In the genomic region with DNA sequence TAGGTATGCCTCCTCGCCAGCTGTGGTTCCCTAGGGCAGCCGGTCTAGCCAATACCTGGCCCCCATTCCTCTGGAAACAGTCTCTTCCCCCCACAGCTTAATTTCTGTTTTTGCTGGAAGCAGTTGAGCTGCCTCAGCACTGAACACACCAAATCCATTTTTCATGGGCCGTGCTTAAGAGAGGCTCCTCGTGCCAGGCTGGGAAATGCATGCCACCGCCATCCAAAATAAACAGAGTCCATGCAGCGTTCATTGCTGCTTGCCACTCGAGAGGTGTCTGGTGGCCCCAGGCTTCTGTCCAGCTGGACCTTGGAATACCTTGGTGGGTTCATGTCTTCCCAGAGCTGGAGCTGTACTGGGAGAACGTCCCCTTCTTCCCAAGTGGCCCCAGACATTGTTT, we compare ENCODE assay signal across 20 mouse cellular contexts.
"Had no signal": no experiment of that assay in that cellular context is flagged by ENCODE, and none has a peak within 500 bp of the region (broad histone marks: within the 10 kb centered on the region; RNA-seq: fewer than 3 reads in every experiment).

No protein-coding gene starts in this region.

- H3K4me3 ChIP-seq: layer of hippocampus, adult 2 months; liver, embryonic 12.5 days; liver, embryonic 15.5 days; lung, embryonic 15.5 days; megakaryocyte, embryonic 14.5 days; midbrain, embryonic 10.5 days; midbrain, embryonic 15.5 days; neural tube, embryonic 12.5 days; neural tube, embryonic 15.5 days had no signal

- H3K9ac ChIP-seq: liver, embryonic 12.5 days; lung, embryonic 15.5 days; midbrain, embryonic 15.5 days; neural tube, embryonic 12.5 days; neural tube, embryonic 15.5 days had no signal

- H3K9me3 ChIP-seq: liver, embryonic 12.5 days; lung, embryonic 15.5 days; midbrain, embryonic 15.5 days; neural tube, embryonic 15.5 days had no signal

- ATAC-seq: liver, embryonic 12.5 days; midbrain, embryonic 15.5 days had no signal

- H3K27ac ChIP-seq: kidney, postnatal 0 days; layer of hippocampus, adult 2 months; liver, embryonic 12.5 days; liver, embryonic 15.5 days; lung, embryonic 15.5 days; midbrain, embryonic 10.5 days; midbrain, embryonic 15.5 days; neural tube, embryonic 12.5 days; neural tube, embryonic 15.5 days had no signal

- DNase-seq: kidney, adult 11 months; kidney, postnatal 25 days; layer of hippocampus, adult 9-11 months; lung, adult 18-20 months; lung, postnatal 10 days; lung, postnatal 36 days; retina, postnatal 1 day; right cerebral cortex, postnatal 25 days; thymus, adult 18-20 months; thymus, postnatal 36 days had no signal

- H3K27me3 ChIP-seq: liver, embryonic 12.5 days; liver, embryonic 15.5 days; lung, embryonic 15.5 days; megakaryocyte, embryonic 14.5 days; midbrain, embryonic 15.5 days; neural tube, embryonic 12.5 days; neural tube, embryonic 15.5 days had no signal

- H3K36me3 ChIP-seq: liver, embryonic 12.5 days; liver, embryonic 15.5 days; lung, embryonic 15.5 days; midbrain, embryonic 15.5 days; neural tube, embryonic 12.5 days had no signal

- H3K4me2 ChIP-seq: liver, embryonic 12.5 days; liver, embryonic 15.5 days; lung, embryonic 15.5 days; midbrain, embryonic 15.5 days; neural tube, embryonic 12.5 days; neural tube, embryonic 15.5 days had no signal

- H3K4me1 ChIP-seq: lung, embryonic 15.5 days; neural tube, embryonic 12.5 days; neural tube, embryonic 15.5 days had no signal
